Mouse (Mus musculus): ENCODE data around the gene Gm5724. TPM values are rescaled to one million over a fixed set of nuclear protein-coding genes. Genes with fewer than 3 reads are reported as not detected.

Gm5724 gene
- polyA plus RNA-seq (2015; fragmentation: Illumina TruSeq; extraction: RNeasy Lipid Tissue Mini Kit (QIAGEN cat#74804); ENCODE audit: insufficient read depth, low replicate concordance): not detected

GRCm38 (mm10) chr6:141773710-141774109 is at the start of gene Gm5724:
Gene Gm5724, minus strand, starts transcription at chr6:141773810.

Other genes with a start within 250 kb of the Gm5724 start
- gene Slco1c1, start 249.4 kb downstream of the Gm5724 start, polyA plus RNA-seq (2015; fragmentation: Illumina TruSeq; extraction: RNeasy Lipid Tissue Mini Kit (QIAGEN cat#74804); ENCODE audit: insufficient read depth, low replicate concordance): not detected
- gene Slco1b2, start 144.3 kb downstream of the Gm5724 start, polyA plus RNA-seq (2015; fragmentation: Illumina TruSeq; extraction: RNeasy Lipid Tissue Mini Kit (QIAGEN cat#74804); ENCODE audit: insufficient read depth, low replicate concordance): not detected
- gene Slco1a4, start 82.4 kb upstream of the Gm5724 start, polyA plus RNA-seq (2015; fragmentation: Illumina TruSeq; extraction: RNeasy Lipid Tissue Mini Kit (QIAGEN cat#74804); ENCODE audit: insufficient read depth, low replicate concordance): 0.17 TPM
- not detected for gene Slco1a1, start 173.2 kb upstream of the Gm5724 start, polyA plus RNA-seq (2015; fragmentation: Illumina TruSeq; extraction: RNeasy Lipid Tissue Mini Kit (QIAGEN cat#74804); ENCODE audit: insufficient read depth, low replicate concordance)
- not detected for gene Gm6614, start 237.6 kb upstream of the Gm5724 start, polyA plus RNA-seq (2015; fragmentation: Illumina TruSeq; extraction: RNeasy Lipid Tissue Mini Kit (QIAGEN cat#74804); ENCODE audit: insufficient read depth, low replicate concordance)